Comparison of ENCODE assay signal across 8 mouse cellular contexts in the genomic region with DNA sequence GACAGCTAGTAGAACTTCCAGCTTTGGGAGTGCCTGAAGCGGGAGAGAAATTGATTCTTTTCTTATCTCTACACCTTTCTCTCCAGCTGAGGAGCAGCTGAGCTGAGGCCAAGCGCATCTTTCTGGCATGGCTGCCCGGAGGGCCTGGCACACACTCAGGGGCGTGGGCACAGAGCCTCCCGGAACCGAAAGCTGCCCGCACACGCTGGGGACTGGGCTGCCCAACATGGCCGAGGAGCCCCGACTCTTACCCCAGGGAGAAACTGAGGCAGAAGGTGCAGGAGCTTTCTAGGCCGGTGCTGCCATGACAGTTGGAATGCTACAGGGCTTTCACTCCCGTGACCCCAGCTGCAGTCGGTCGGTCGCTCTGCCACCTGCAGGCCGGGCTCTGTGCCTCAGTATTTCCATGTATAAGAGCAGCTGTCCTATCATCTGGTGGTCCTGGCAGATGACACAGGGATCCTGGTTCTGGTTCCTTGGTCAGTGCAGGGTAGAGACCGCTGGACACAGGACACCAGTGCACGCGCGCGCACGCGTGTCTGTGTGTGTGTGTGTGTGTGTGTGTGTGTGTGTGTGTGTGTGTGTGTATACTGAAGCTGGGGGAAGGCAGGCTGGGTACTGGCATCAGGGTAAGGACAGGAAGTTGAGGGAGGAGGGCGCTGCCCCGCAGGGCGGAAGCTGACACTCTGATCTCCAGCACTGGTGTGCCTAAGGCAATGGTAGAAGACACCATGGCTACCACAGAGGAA. TPM values are rescaled to one million over a fixed set of nuclear protein-coding genes. Genes with fewer than 3 reads are reported as not detected.
DNase-seq lines count a peak whose midpoint lies in the region; ATAC-seq lines count a peak whose summit lies in the region.
"Had no signal": no experiment of that assay in that cellular context is flagged by ENCODE, and none has a peak within 500 bp of the region (broad histone marks: within the 10 kb centered on the region; RNA-seq: fewer than 3 reads in every experiment).

No protein-coding gene starts in this region.

- 71% methylated on average over 26 of the region's 26 CpGs for WGBS in heart, embryonic 16.5 days

- H3K9ac ChIP-seq in heart, embryonic 16.5 days (ENCODE audit: low read length) = peak overlapping the region; percentile 35
- H3K9ac ChIP-seq: embryonic facial prominence, embryonic 12.5 days had no signal

- no peak overlapping the region; the same call in 1 of the 2 replicates for H3K4me2 ChIP-seq in heart, embryonic 16.5 days (ENCODE audit: low read depth, low read length)

- no peaks in the 10 kb centered on the region for H3K27me3 ChIP-seq in heart, embryonic 16.5 days (ENCODE audit: control insufficient read depth, insufficient read depth, low read length)
- no peaks in the 10 kb centered on the region for H3K27me3 ChIP-seq in splenic B cell, adult 2 months (ENCODE audit: control insufficient read depth, insufficient read depth, low read length, poor library complexity, severe bottlenecking)

- H3K27ac ChIP-seq in heart, embryonic 16.5 days (ENCODE audit: low read length) = no peak overlapping the region
- H3K27ac ChIP-seq: embryonic facial prominence, embryonic 12.5 days had no signal

- H3K4me3 ChIP-seq in heart, embryonic 16.5 days (ENCODE audit: low read length) = no peak overlapping the region

- peak; percentile 7 for DNase-seq in right cerebral cortex, postnatal 25 days
- DNase-seq in right cerebral cortex, adult 2 months (ENCODE audit: low spot score in 2 of 2) = no peak
- peak; percentile 80 for DNase-seq in cerebellum, adult 9-11 months
- DNase-seq in layer of hippocampus, postnatal 10 days (ENCODE audit: low spot score in 2 of 2) = peak; percentile 33 to 53
- DNase-seq in splenic B cell, adult 2 months (ENCODE audit: low read depth, low spot score) = peak; percentile 77

- no peak for ATAC-seq in heart, embryonic 16.5 days (replicated peaks; ENCODE audit: extremely low read depth, insufficient read depth, low FRiP score)
- peak; percentile 31 for ATAC-seq in megakaryocyte-erythroid progenitor cell, adult 5-6 weeks (replicated peaks; ENCODE audit: low FRiP score, low TSS enrichment, poor library complexity, severe bottlenecking)

- peaks cover 42% of the 10 kb centered on the region for H3K4me1 ChIP-seq in heart, embryonic 16.5 days (ENCODE audit: control insufficient read depth, insufficient read depth, low read length)

- H3K9me3 ChIP-seq in heart, embryonic 16.5 days (replicated peaks; ENCODE audit: control insufficient read depth, low read length) = no peaks in the 10 kb centered on the region
- H3K9me3 ChIP-seq: embryonic facial prominence, embryonic 12.5 days had no signal

- H3K36me3 ChIP-seq in heart, embryonic 16.5 days (ENCODE audit: control insufficient read depth, insufficient read depth) = no peaks in the 10 kb centered on the region
- H3K36me3 ChIP-seq in splenic B cell, adult 2 months (ENCODE audit: control insufficient read depth, insufficient read depth, low read length, poor library complexity, severe bottlenecking) = no peaks in the 10 kb centered on the region
- H3K36me3 ChIP-seq: embryonic facial prominence, embryonic 12.5 days had no signal

RNA-seq across cellular contexts. Expression of a gene that starts 21.7 kb away (rescaled TPM):
- 54.7 and 61.1 TPM in 2 replicates for polyA plus RNA-seq in heart, embryonic 16.5 days (2015; fragmentation: Nextera tagmentation; extraction: Ambion mirVana)
- total RNA-seq in layer of hippocampus, postnatal 10 days (2021) = 10 to 100 TPM; 51.2 to 55.8 TPM
- total RNA-seq in megakaryocyte-erythroid progenitor cell, adult 5-6 weeks (2014; fragmentation: Nextera tagmentation) = 10.6 and 15.9 TPM in 2 replicates
- total RNA-seq in megakaryocyte-erythroid progenitor cell, adult 5-6 weeks (2017) = 3.0 and 3.4 TPM in 2 replicates

RNA-seq across cellular contexts. Expression of a gene that starts 40.9 kb away (rescaled TPM):
- 5.0 and 9.2 TPM in 2 replicates for polyA plus RNA-seq in heart, embryonic 16.5 days (2015; fragmentation: Nextera tagmentation; extraction: Ambion mirVana)
- total RNA-seq in layer of hippocampus, postnatal 10 days (2021) = 1 to 10 TPM; 2.6 to 3.0 TPM
- 7.7 and 12.8 TPM in 2 replicates for total RNA-seq in megakaryocyte-erythroid progenitor cell, adult 5-6 weeks (2014; fragmentation: Nextera tagmentation)
- total RNA-seq in megakaryocyte-erythroid progenitor cell, adult 5-6 weeks (2017) = 7.4 and 7.5 TPM in 2 replicates

RNA-seq across cellular contexts. Expression of a gene that starts 44.9 kb away (rescaled TPM):
- polyA plus RNA-seq in heart, embryonic 16.5 days (2015; fragmentation: Nextera tagmentation; extraction: Ambion mirVana) = 0.55 and 0.83 TPM in 2 replicates
- total RNA-seq in layer of hippocampus, postnatal 10 days (2021) = 1 to 10 TPM; 1.1 to 3.5 TPM
- total RNA-seq in megakaryocyte-erythroid progenitor cell, adult 5-6 weeks (2014; fragmentation: Nextera tagmentation) = 4.0 TPM in 1 of 2 replicates, not detected in the other
- total RNA-seq in megakaryocyte-erythroid progenitor cell, adult 5-6 weeks (2017) = not detected in 2 replicates

RNA-seq across cellular contexts. Expression of a gene that starts 48.8 kb away (rescaled TPM):
- polyA plus RNA-seq in heart, embryonic 16.5 days (2015; fragmentation: Nextera tagmentation; extraction: Ambion mirVana) = 0.24 TPM in 2 replicates
- 100 to 1,000 TPM; 259 to 261 TPM for total RNA-seq in layer of hippocampus, postnatal 10 days (2021)
- total RNA-seq in megakaryocyte-erythroid progenitor cell, adult 5-6 weeks (2014; fragmentation: Nextera tagmentation) = 0.32 TPM in 1 of 2 replicates, not detected in the other
- total RNA-seq in megakaryocyte-erythroid progenitor cell, adult 5-6 weeks (2017) = 0.38 TPM in 1 of 2 replicates, not detected in the other

RNA-seq across cellular contexts. Expression of a gene that starts 49.4 kb away (rescaled TPM):
- polyA plus RNA-seq in heart, embryonic 16.5 days (2015; fragmentation: Nextera tagmentation; extraction: Ambion mirVana) = 2.1 and 2.6 TPM in 2 replicates
- 1 to 10 TPM; 2.3 to 4.5 TPM for total RNA-seq in layer of hippocampus, postnatal 10 days (2021)
- total RNA-seq in megakaryocyte-erythroid progenitor cell, adult 5-6 weeks (2014; fragmentation: Nextera tagmentation) = 1.2 and 6.3 TPM in 2 replicates
- total RNA-seq in megakaryocyte-erythroid progenitor cell, adult 5-6 weeks (2017) = 0.11 and 2.6 TPM in 2 replicates

Comparison
In these comparisons a context has a peak if more than half of its experiments do, and no peak if none do; other contexts are left out.
1. DNase-seq: peak in right cerebral cortex, postnatal 25 days (single experiment), cerebellum, adult 9-11 months (single experiment), layer of hippocampus, postnatal 10 days (2 of 2) and splenic B cell, adult 2 months (single experiment); none in right cerebral cortex, adult 2 months (0 of 2).